Mouse (Mus musculus) monocyte, adult 5-6 weeks (primary cell): ENCODE results near the gene Bod1. TPM values are rescaled to one million over a fixed set of nuclear protein-coding genes. Genes with fewer than 3 reads are reported as not detected.

ENCODE experiments used
- ATAC-seq: fragments of 153-309, 156-312 bp; replicated peaks from 2 replicates; pipeline ENCODE4 v1.8.0; 2017; ENCODE audit warnings: mild to moderate bottlenecking; ENCODE audit not compliant: low TSS enrichment, insufficient number of reproducible peaks, severe bottlenecking, poor library complexity, low FRiP score
- total RNA-seq: library from RNA; stranded (forward); fragments of 200-1000, 200-491, 200-594 nt; gene quantifications from 3 replicates; pipeline ENCODE4 v1.2.3, GENCODE M21; 2017

Gene Bod1
- total RNA-seq, 1 experiment from 2014 or later, result 10.8 TPM

- ATAC-seq, result no peak
Observed at GRCm38 (mm10) chr11:31617236-31617635, 54.4 kb downstream of the Bod1 start.

- ATAC-seq, result no peak
Observed at GRCm38 (mm10) chr11:31616722-31617121, 55.0 kb downstream of the Bod1 start.

Other genes with a start within 250 kb of the Bod1 start
- gene Cpeb4, start 200.3 kb upstream of the Bod1 start, total RNA-seq, result 31.9 to 45.7 TPM (median 34.4 TPM) in 3 replicates